Mouse (Mus musculus) hindbrain, embryonic 11.5 days (tissue): Measurements from ENCODE around the gene Ephx3. TPM values are rescaled to one million over a fixed set of nuclear protein-coding genes. Genes with fewer than 3 reads are reported as not detected.

Source experiments
- ATAC-seq: fragments of 200-750 bp; cut with Nextera tagmentation; 2 replicates; pipeline ENCODE4 v1.8.0; 2017; ENCODE audit warnings: mild to moderate bottlenecking, moderate TSS enrichment, moderate library complexity; ENCODE audit not compliant: low FRiP score
- DNase-seq: peaks from one replicate; pipeline ENCODE4 v3.0.0-alpha.2; 2015; ENCODE audit warnings: low spot score
- H3K27ac ChIP-seq: fragments of 300-500 bp; sonication (generic); 2 replicates; pipeline ENCODE4 v1.5.1; 2014; ENCODE audit warnings: mild to moderate bottlenecking, low read depth, low read length
- H3K27me3 ChIP-seq: fragments of 300-500 bp; sonication (generic); 2 replicates; pipeline ENCODE4 v1.6.1; 2014; ENCODE audit warnings: mild to moderate bottlenecking, low read length, moderate library complexity, mixed read lengths; ENCODE audit not compliant: control insufficient read depth, insufficient read depth
- H3K36me3 ChIP-seq: fragments of 300-500 bp; sonication (generic); 2 replicates; pipeline ENCODE4 v1.6.1; 2014; ENCODE audit warnings: mild to moderate bottlenecking, low read length, moderate library complexity, mixed read lengths; ENCODE audit not compliant: control insufficient read depth, insufficient read depth
- H3K4me1 ChIP-seq: fragments of 300-500 bp; sonication (generic); replicated peaks from 2 replicates; pipeline ENCODE4 v1.6.1; 2014; ENCODE audit warnings: low read length, mixed read lengths; ENCODE audit not compliant: control insufficient read depth, insufficient read depth
- H3K4me2 ChIP-seq: fragments of 300-500 bp; sonication (generic); replicated peaks from 2 replicates; pipeline ENCODE4 v1.6.1; 2014; ENCODE audit warnings: mild to moderate bottlenecking, low read depth, low read length
- H3K4me3 ChIP-seq: fragments of 300-500 bp; sonication (generic); 2 replicates; pipeline ENCODE4 v1.5.1; 2014; ENCODE audit warnings: low read depth, low read length
- H3K9ac ChIP-seq: fragments of 300-500 bp; sonication (generic); 2 replicates; pipeline ENCODE4 v1.6.1; 2014; ENCODE audit warnings: low read depth, low read length
- H3K9me3 ChIP-seq: fragments of 300-500 bp; sonication (generic); 2 replicates; pipeline ENCODE4 v1.6.1; 2016; ENCODE audit warnings: low read length; ENCODE audit not compliant: control insufficient read depth
- WGBS: fragments of 180-500 bp; shearing (Covaris S2); extraction: QIAGEN DNeasy Blood & Tissue Kit; methylation state at CpG from one replicate; pipeline ENCODE4 v1.1.7; 2014; 5-methylcytosine and 5-hydroxymethylcytosine counted together
- polyA plus RNA-seq: library from polyadenylated mRNA; unstranded; fragments of >200 nt; fragmentation: Nextera tagmentation; extraction: Ambion mirVana; gene quantifications from 2 replicates; pipeline ENCODE4 v1.2.1, GENCODE M21; 2014

Gene Ephx3
- polyA plus RNA-seq, 1 experiment from 2014 or later, result 0.20 TPM

DNA sequence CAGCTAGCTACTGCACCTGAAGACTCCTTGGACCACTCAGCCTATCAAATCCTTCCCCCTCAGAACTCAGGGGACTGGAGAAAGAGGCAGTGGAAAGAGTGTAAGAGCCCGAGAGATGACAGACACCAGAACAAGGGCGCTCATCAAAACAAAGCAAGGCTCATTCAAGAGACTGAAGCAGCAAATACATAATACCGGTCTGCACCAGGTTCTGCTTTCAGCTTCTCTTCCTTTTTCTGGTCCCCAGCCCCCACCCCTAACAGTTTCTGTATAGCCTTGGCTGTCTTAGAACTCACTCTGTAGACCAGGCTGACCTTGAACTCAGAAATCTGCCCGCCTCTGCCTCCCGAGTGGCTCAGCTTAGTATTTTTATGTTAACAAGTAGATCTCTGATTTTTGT, 3.7 kb upstream of the Ephx3 start:
- no peak overlapping the region for H3K27ac ChIP-seq
- no peak overlapping the region for H3K4me2 ChIP-seq
- WGBS, result 87% methylated on average over 5 of the region's 5 CpGs
- H3K4me3 ChIP-seq, result no peak overlapping the region
- no peak for ATAC-seq
- H3K4me1 ChIP-seq, result no peaks in the 10 kb centered on the region; the same call in 1 of the 2 replicates
- H3K27me3 ChIP-seq, result peaks cover 7% of the 10 kb centered on the region; the same call in 1 of the 2 replicates
- H3K9me3 ChIP-seq, result no peaks in the 10 kb centered on the region
- DNase-seq, result no peak
- no peak overlapping the region for H3K9ac ChIP-seq
- H3K36me3 ChIP-seq, result peaks cover 14% of the 10 kb centered on the region

DNA sequence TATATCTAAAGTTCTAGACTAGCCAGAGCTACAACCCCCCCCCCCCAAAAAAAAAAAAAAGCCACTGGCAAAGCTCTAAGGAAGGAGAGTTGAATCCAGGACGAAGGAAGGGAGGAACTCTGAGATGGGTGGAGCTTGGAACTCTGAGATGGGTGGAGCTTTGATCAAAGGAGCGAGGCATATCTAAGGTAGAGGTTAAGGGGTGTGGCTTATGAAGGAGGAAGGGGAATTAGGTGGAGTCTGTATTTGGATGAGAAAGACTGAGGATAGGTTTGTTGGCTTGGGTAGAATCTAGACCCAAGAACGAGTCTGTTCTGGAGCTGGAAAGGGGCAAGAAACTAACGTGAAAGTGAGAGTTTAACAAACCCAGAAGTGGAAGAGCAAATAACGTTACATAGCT, 501 bp upstream of the Ephx3 start:
- H3K4me2 ChIP-seq, result no peak overlapping the region
- DNase-seq, result no peak
- 19% methylated on average over 5 of the region's 5 CpGs for WGBS
- H3K9me3 ChIP-seq, result no peaks in the 10 kb centered on the region
- no peaks in the 10 kb centered on the region for H3K36me3 ChIP-seq
- H3K4me3 ChIP-seq, result no peak overlapping the region
- no peak for ATAC-seq
- H3K4me1 ChIP-seq, result no peaks in the 10 kb centered on the region; the same call in 1 of the 2 replicates
- peaks cover 7% of the 10 kb centered on the region; the same call in 1 of the 2 replicates for H3K27me3 ChIP-seq
- no peak overlapping the region for H3K27ac ChIP-seq
- H3K9ac ChIP-seq, result no peak overlapping the region

DNA sequence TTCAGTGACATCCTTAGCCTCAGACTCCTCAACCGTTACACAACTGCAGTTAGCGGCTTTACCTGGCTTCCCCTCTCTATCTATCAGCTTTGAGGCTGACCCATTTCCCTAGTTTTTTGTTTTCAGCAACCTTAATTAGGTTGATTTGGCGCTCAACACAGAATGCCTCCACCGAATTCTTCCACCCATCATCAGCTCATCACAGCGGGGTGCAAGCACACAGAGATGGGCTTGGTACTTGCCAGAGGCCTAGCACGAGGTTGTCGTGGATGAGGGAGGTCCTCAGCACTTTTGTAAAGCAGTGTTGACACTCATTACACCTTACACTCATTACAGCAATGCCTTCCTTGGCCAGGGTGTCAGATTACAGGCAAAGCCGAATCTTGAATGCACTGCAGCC, 6.3 kb downstream of the Ephx3 start:
- no peaks in the 10 kb centered on the region for H3K36me3 ChIP-seq
- no peak overlapping the region for H3K4me3 ChIP-seq
- H3K9me3 ChIP-seq, result no peaks in the 10 kb centered on the region
- no peak overlapping the region for H3K4me2 ChIP-seq
- no peaks in the 10 kb centered on the region for H3K27me3 ChIP-seq
- H3K4me1 ChIP-seq, result peaks cover 14% of the 10 kb centered on the region
- no peak overlapping the region for H3K27ac ChIP-seq
- ATAC-seq (no peak), DNase-seq (no peak)
- H3K9ac ChIP-seq, result no peak overlapping the region
- WGBS, result 34% methylated on average over 8 of the region's 8 CpGs

DNA sequence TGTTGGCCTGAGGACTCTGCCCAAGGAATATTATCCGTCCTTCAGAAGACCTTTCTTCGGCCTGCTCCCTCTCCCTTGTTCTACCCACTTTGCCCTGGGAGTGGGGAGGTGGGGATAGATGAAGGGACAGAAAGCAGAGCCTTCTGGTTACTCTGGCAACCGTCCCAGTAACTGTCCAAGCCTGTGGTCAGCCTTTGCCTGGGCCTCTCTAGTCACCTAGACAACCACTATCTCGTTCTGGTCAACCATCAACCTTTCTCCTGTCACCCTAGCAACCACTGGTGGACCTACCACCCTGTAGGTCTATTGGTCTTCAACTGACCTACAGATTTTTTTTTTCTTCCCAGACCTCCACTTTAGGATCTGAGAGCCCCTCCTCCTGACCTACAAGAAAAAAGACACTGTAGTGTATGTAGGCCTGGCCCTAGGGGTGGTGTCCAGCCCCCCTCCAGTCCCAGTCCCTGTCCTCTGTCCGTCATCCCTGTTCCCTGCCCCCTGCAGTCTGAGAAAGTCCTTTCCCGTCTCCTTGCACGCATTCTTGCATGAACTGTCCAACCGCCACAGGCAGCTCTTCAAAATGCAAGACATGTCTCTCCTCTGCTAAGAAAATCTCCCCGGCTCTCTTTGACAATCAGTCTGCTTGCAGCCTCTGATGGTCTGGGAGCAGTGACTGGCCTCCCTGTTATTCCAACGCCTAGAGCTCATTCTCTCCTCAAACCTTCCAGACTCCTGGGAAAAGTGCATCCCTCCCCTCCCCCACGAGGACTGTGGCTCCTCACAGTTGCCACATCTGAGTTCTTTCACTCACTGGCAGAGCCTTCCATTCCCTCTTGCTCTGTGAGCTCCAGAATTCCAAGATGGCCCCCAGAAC, 9.5 kb downstream of the Ephx3 start:
- H3K4me2 ChIP-seq, result no peak overlapping the region

DNA sequence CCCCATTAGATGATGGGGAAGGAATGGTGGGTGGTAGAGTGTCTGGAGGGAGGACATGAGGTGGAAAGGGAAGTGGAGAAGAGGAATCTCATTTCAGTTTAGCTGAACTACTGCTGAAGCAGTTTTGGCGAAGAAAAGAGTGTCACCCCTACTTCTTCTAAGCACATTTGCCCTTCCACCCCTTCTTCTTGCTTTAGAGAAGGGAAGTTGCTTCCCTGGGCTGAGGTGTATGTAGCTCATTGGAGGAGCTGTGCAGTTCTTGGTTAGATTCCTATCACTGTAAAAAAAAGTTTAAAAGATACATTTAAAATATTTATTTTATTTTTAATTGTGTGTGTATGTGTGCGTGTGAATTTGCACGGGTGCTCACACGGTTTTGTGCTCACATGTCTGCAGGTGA, 12.4 kb downstream of the Ephx3 start:
- Histone ChIP-seq H3K36me3 (no peaks in the 10 kb centered on the region), H3K27ac (no peak overlapping the region), H3K9me3 (no peaks in the 10 kb centered on the region), H3K4me1 (peaks cover 14% of the 10 kb centered on the region), H3K27me3 (no peaks in the 10 kb centered on the region), H3K9ac (no peak overlapping the region), H3K4me3 (no peak overlapping the region), H3K4me2 (no peak overlapping the region)
- WGBS, result 91% methylated on average over 4 of the region's 4 CpGs
- no peak for DNase-seq
- no peak for ATAC-seq

More for the DNA sequence above, 9.5 kb downstream of the Ephx3 start:
- Histone ChIP-seq H3K36me3 (no peaks in the 10 kb centered on the region), H3K9me3 (no peaks in the 10 kb centered on the region), H3K27ac (peak overlapping the region; percentile 58), H3K9ac (no peak overlapping the region), H3K4me3 (no peak overlapping the region), H3K4me1 (peaks cover 14% of the 10 kb centered on the region), H3K27me3 (no peaks in the 10 kb centered on the region)
- ATAC-seq (peak; percentile 75), DNase-seq (peak; percentile 74)
- 25% methylated on average over 11 of the region's 11 CpGs for WGBS

DNA sequence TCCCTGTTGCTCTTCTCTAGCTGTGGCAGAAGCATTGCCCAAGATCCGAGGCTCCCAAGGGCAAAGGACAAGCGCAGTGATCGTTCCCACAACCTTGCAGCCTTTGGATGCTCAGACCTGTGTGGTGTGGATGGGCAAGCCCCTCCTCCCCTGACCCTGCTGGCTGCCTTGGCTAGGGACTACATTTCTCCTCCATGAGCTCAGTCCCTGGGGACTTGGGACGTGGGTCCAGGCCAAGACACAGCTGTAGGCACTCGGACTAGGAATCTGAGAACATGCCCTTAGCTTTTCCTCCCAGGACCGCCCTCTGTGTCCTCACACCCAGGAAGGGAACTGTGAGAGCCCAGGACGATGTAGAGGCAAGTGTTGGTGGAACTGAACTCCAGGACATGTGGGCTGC, 16.2 kb downstream of the Ephx3 start:
- H3K9ac ChIP-seq, result no peak overlapping the region
- H3K4me3 ChIP-seq, result no peak overlapping the region
- H3K4me1 ChIP-seq, result 0 out of 2 replicates have a peak, but pooled peaks cover under 1% of the 10 kb centered on the region
- H3K27me3 ChIP-seq, result no peaks in the 10 kb centered on the region
- 72% methylated on average over 7 of the region's 7 CpGs for WGBS
- no peak for DNase-seq
- no peaks in the 10 kb centered on the region for H3K9me3 ChIP-seq
- H3K27ac ChIP-seq, result no peak overlapping the region
- no peaks in the 10 kb centered on the region for H3K36me3 ChIP-seq
- no peak for ATAC-seq
- H3K4me2 ChIP-seq, result no peak overlapping the region

DNA sequence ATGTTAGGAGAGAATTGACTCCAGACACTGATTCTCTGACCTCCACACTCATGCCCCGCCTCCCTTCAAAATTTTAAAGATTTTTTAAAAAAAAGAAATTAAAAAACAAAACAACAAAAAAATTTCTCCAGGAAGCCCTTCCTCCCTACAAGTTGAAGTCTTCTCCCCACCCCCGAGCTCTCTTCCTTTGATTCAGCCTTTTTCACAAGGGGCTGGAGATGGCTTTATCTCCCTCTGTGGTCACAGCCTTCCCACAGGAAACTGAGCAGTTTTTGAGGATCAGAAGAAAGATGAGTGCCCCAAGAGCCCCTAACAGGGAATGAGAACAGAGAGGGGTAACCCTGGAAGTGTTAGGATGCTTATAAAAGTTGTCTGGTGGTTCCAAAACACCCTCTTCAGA, 16.9 kb downstream of the Ephx3 start:
- Histone ChIP-seq H3K27ac (no peak overlapping the region), H3K9me3 (no peaks in the 10 kb centered on the region), H3K4me3 (no peak overlapping the region), H3K36me3 (no peaks in the 10 kb centered on the region), H3K4me1 (no peaks in the 10 kb centered on the region), H3K4me2 (no peak overlapping the region), H3K9ac (no peak overlapping the region), H3K27me3 (no peaks in the 10 kb centered on the region)
- no peak for ATAC-seq
- WGBS, result 82% methylated on average over 2 of the region's 2 CpGs
- DNase-seq, result no peak

DNA sequence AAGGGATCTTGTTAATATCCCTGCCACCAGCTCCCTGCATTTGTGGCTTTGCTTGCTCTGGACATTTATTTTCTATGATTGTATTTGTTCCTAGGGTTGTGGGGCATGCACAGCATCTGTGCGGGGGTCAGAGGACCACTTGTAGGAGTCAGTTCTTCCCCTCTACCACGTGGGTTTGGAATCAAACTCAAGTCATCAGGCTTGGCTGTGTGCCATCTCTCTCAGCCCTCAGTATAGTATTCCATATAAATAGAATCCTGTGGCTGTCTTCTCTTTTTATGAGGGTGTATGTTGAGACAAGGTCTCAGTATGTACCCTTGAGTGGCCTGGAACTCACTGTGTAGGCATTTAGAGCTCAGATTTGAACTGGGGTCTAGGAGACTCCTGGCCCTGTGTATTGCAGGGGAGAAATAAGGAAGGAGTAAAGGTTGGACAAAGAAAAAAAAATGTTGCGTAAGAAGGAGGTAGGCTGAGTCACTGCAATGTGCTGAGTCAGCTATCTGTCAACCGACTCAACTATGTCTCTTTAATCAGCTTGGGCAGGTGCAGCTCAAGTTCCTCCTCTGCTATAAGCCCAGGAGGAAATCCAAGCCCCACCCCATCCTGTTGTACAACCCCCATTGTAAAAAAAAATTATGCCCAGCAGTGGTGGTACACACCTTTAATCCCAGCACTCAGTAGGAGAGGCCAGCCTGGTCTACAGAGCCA, 19.7 kb downstream of the Ephx3 start:
- Histone ChIP-seq H3K4me2 (no peak overlapping the region), H3K27ac (no peak overlapping the region), H3K9ac (no peak overlapping the region), H3K9me3 (no peaks in the 10 kb centered on the region), H3K4me3 (no peak overlapping the region), H3K4me1 (peaks cover 6% of the 10 kb centered on the region), H3K27me3 (no peaks in the 10 kb centered on the region), H3K36me3 (no peaks in the 10 kb centered on the region)
- DNase-seq, result no peak
- ATAC-seq, result no peak
- 74% methylated on average over 4 of the region's 4 CpGs for WGBS
